Mouse (Mus musculus): ENCODE data around the gene Rin1. TPM values are rescaled to one million over a fixed set of nuclear protein-coding genes. Genes with fewer than 3 reads are reported as not detected.

Rin1 gene
- total RNA-seq, 2 experiments from 2014 or later = 0.99 to 1.3 TPM

DNA sequence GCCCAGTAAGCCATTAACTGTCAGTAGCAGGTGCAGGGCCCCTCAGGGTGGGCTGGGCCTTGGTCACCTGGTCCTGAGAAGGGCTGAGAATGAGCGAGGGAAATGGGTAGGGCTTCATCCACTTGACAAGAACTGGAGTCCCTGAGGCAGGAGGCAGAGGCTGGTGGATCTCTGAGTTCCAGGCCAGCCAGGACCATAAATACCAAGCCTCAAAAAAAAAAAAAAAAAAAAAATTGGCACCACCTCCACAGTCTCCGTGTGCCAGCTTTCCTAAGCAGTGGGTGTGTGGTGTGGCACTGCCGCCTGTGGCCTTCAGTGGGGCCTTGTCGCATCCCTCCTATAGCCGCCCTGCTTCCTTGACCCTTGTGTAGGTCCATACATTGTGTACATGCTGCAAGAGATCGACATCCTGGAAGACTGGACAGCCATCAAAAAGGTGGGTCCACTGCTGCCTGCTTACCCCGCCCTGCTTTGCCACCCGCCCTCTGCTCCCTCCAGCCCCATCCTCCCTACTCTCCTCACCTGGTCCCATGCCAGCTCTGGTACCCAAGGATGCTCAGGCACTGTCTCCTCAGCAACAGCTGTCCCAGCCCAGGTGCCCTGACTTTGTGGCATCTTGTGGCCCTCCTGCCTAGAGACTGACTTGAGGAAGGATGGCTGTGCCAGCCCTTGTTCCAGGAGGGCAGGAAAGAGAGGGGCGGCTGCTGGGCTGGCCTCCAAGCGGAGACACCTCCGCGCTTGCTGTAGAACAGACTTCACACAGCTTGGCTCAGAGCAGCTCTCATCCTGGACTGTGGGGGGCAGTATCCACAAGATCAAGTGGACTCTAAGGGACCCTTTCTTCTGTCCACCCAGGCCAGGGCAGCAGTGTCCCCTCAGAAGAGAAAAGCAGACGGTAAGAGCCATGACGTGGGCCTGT lies 1.9 kb upstream of the Rin1 start:
- TF ChIP-seq CTCF (IDR thresholded peaks at IDR 0.05) = no peak; the same call in 1 of the 2 replicates
- intact Hi-C loops (cut with DNase I) = no loop called here
- H3K4me3 ChIP-seq = no peak overlapping the region
- H3K27ac ChIP-seq = no peak overlapping the region
- no peak for DNase-seq

DNA sequence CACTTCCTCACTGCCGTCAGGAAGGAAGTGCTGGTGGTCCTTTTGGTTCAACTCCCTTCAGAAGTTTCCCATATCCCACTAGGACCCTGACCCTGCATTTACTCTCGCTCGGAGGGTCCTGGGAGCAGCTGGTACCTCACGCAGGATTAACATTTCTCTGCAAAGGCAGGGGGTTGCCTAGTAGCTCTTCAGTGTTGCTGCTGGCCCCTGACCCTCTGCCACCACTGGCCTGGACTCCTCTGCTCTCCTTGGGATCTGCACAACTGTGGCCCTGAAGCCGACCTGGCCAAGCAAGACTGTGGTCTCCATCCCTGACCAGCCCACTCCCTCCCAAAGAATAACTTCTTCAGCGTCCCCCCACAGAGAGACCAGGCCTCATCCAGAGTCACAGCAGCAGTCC lies 956 bp upstream of the Rin1 start:
- intact Hi-C loops (cut with DNase I) = no loop called here
- no peak for TF ChIP-seq CTCF (IDR thresholded peaks at IDR 0.05)
- no peak for DNase-seq
- no peak overlapping the region for H3K27ac ChIP-seq
- H3K4me3 ChIP-seq = no peak overlapping the region

DNA sequence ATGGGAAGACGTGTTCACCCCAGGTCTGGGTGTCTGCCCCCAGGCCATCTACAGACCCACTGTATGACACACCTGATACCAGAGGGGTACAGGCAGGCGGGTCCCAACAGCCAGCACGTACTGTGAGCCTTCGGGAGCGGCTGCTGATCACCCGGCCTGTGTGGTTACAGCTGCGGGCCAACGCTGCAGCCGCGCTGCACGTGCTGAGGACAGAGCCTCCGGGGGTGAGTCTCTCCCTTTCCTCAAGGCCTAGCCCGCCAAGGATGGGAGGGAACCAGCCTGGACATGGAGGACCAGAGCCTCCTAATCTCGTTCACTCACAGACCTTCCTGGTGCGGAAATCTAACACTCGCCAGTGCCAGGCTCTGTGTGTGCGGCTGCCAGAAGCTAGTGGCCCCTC lies 750 bp downstream of the Rin1 start:
- intact Hi-C loops (cut with DNase I) = no loop called here
- H3K4me3 ChIP-seq = peak overlapping the region; percentile 68
- no peak for DNase-seq
- peak overlapping the region; percentile 65 for H3K27ac ChIP-seq
- no peak for TF ChIP-seq CTCF (IDR thresholded peaks at IDR 0.05)

DNA sequence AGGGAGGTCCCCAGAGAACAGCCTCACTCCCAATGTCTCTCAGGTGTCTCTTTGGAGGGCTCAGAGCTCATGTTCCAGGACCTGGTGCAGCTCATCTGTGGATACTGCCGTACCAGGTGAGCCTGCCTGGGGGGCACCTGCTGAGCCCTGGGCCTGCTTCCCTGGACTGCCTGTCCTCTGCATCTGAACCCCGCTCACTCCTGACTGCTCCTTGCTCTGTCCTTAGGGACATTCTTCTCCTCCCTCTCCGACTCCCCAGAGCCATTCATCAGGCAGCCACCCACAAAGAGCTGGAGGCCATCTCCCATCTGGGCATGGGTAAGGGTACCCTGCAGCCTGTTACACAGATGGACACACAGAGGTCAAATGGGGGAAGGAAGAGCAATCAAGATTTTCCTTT lies 1.2 kb downstream of the Rin1 start:
- TF ChIP-seq CTCF (IDR thresholded peaks at IDR 0.05) = no peak
- intact Hi-C loops (cut with DNase I) = no loop called here
- peak overlapping the region; percentile 68 for H3K4me3 ChIP-seq
- no peak for DNase-seq
- H3K27ac ChIP-seq = 0 out of 2 replicates have a peak overlapping the region, but pooled peaks have one; percentile 65

DNA sequence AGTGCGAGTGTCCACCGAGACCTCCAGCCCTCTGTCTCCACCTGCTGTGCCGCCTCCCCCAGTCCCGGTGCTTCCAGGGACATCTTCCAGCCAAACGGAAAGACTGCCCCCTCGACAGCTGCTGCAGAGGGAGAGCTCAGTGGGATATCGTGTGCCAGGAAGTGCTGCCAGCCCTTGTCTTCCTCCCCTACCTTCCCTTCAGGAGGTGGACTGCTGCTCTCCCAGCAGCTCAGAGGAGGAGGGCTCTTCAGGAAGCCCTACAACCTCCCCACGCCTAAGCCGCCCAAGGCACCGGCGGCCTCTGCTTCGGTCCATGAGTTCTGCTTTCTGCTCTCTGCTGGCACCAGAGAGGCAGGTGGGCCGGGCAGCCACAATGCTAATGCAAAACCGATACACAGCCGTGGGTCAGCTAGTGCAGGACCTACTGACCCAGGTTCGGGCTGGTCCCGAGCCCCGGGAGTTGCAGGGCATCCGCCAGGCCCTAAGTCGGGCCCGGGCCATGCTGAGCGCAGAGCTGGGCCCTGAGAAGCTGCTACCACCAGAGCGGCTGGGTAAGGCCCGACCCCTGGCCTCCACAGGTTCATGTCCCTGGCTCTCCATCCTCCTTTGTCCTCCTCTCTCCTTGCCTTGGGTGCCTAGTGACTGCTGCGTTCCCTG lies 2.0 kb downstream of the Rin1 start:
- H3K4me3 ChIP-seq = peak overlapping the region; percentile 5; the same call in 1 of the 2 replicates
- peak; percentile 55 for DNase-seq
- H3K27ac ChIP-seq = no peak overlapping the region

DNA sequence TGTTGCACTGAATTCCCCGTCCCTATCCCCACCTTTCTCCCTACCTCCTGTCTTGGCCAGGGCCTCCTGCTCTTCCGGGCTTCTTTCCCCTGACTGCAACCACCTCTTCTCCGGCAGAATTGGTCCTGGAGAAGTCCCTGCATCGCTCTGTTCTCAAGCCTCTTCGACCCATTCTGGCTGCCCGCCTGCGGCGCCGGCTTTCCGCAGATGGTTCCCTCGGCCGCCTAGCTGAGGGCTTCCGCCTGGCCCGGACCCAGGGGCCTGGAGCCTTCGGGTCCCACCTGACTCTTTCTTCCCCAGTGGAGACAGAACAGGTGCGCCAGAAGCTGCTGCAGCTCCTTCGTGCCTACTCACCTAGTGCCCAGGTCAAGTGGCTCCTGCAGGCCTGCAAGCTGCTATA lies 2.6 kb downstream of the Rin1 start:
- no peak for TF ChIP-seq CTCF (IDR thresholded peaks at IDR 0.05)
- intact Hi-C loops (cut with DNase I) = no loop called here
- no peak overlapping the region for H3K27ac ChIP-seq
- H3K4me3 ChIP-seq = no peak overlapping the region
- DNase-seq = no peak

More for the DNA sequence above, 2.0 kb downstream of the Rin1 start:
- intact Hi-C loops (cut with DNase I) = no loop called here
- TF ChIP-seq CTCF (IDR thresholded peaks at IDR 0.05) = no peak

DNA sequence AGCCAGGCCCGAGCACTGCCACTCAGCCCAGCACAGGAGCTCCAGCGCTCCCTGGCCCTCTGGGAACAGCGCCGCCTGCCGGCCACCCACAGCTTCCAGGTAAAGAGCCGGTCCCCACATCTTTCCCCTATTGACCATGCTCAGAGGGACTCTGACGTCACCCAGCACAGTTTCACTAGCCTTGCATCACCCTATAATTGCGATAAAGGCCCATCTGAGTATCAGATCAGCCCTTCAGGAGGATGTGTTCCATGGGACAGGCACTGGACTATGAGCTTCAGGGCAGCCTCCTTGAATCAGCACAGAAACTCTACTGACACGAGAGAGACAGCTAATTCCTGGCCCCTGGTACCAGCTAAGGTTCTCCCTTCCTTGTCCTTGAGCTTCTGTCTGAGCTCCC lies 3.6 kb downstream of the Rin1 start:
- Histone ChIP-seq H3K4me3 (no peak overlapping the region), H3K27ac (no peak overlapping the region)
- TF ChIP-seq CTCF (IDR thresholded peaks at IDR 0.05) = peak; percentile 79
- intact Hi-C loops (cut with DNase I) = no loop called here
- peak; percentile 69 for DNase-seq

DNA sequence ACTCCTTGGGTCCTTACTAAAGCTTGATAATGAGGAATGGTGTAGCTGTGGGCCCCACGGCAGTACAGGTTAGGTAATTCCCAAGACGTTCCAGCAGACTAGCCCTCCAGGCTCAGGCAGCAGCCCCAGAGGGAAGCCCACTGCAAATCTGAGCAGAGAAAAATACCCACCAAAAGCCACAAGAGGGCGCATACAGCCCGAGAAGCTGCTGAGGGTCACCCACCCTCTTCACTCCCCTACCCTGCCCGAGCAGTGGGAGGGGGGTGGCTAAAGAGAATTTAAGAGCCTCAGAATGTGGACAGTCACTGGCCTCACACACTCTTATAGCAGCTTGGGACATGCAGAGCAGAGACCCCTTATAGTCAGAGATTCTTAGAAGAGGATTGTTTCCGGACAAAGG lies 6.0 kb downstream of the Rin1 start:
- Histone ChIP-seq H3K4me3 (no peak overlapping the region), H3K27ac (no peak overlapping the region)
- no peak for DNase-seq
- peak; percentile 75 for TF ChIP-seq CTCF (IDR thresholded peaks at IDR 0.05)
- intact Hi-C loops (cut with DNase I) = loop anchor here (1.0 kb wide), 1 partner anchor 17 kb away; no protein-coding TSS in a partner anchor

DNA sequence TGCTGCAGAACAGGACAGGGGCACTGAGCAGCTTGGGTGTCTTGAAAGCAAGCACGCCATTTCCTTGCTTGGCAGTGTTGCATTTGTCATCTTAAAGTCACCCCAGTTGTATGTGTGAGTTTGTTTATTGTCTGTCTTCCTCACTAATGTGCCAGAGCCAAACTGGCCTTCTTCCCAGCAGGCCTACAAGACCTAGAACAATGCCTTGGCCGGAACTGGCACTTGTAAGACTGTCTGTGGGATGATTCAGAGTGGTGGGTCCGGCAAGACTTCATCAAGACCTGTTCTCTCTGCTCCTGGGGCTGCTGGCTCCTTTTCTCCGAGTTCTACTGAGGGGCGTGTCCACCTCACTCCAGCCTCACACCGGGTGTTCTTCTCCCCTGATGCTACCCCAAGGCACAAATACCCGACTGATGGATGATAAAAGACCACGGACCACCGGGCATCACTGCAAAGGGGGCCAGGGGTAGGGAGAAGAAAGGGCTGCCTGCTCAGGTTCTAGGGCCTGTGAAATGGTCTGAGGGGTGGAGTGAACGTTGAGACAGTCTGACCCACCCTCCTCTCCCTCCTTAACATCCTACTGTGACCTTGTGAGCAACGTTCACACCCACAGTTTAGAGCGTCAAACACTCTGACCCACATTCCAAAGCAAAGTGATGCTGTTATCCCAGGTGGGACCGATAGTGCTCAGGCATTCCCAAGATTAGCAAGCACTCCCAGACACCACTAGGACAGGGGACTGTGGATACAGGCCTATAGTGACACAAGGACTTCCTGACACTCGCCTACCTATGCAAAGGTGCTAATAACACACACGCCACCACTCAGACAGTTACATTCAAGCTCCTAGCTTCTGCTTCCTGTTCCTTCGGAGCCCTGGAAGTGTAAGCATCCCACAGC lies 7.8 kb downstream of the Rin1 start:
- Histone ChIP-seq H3K27ac (peak overlapping the region; percentile 82), H3K4me3 (no peak overlapping the region)
- DNase-seq = no peak
- no peak for TF ChIP-seq CTCF (IDR thresholded peaks at IDR 0.05)
- intact Hi-C loops (cut with DNase I) = no loop called here

DNA sequence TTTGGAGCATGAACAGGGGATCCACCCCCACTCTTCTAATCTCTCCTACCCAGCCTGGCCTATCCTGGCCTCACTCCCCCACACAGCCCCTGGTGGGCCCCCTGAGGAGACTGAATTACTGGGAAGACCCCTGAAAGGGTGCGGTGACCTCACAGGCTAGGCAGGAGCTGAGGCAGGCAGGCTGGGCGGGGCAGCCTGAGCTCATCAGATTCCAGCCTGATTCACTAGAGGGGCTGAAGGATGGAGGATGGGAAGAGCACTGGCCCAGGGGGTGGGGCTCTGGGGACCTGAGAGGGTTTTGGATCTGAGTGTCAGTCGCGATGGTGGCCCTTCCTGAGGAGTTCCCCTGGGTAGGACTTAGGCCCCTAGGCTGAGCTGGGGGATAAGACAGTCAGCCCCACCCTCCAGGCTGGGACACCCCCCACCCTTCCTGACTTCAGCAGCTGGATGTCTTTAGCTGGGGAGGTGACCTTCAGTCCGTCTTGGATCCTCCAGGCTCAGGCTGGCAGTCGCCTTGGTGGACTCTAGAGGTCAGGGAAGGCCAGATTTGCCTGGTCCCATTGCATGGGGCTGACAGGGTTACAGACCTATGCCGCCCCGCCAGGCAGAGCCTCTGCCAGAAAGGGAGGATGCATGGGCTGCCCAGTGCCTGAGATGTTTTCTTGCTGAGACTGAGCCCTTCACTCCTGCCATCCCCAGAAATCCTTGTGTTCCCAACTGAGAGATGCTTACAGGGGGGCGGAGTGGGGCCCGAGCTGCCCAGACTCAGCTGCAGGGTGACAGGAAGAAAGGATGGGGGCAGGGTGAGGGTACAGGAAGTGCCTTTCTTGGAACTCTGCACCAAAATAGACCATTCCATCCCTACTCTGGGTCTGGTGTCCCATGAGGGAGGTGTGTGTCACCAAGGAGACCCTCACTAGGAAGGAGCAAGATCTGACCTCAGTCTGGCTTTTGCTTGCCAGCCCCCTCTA lies 8.8 kb downstream of the Rin1 start:
- Histone ChIP-seq H3K4me3 (peak overlapping the region; percentile 19), H3K27ac (peak overlapping the region; percentile 82)
- no peak for TF ChIP-seq CTCF (IDR thresholded peaks at IDR 0.05)
- intact Hi-C loops (cut with DNase I) = no loop called here
- DNase-seq = peak; percentile 70
